Mouse (Mus musculus) thymus, postnatal 10 days (tissue): Measurements from ENCODE around the gene Glod4.

Experiments
- DNase-seq, 2 experiments: peaks; one replicate each; pipeline ENCODE4 v3.0.0; 2021; ENCODE audit warnings: low spot score in 2 of 2

Glod4 gene

DNA sequence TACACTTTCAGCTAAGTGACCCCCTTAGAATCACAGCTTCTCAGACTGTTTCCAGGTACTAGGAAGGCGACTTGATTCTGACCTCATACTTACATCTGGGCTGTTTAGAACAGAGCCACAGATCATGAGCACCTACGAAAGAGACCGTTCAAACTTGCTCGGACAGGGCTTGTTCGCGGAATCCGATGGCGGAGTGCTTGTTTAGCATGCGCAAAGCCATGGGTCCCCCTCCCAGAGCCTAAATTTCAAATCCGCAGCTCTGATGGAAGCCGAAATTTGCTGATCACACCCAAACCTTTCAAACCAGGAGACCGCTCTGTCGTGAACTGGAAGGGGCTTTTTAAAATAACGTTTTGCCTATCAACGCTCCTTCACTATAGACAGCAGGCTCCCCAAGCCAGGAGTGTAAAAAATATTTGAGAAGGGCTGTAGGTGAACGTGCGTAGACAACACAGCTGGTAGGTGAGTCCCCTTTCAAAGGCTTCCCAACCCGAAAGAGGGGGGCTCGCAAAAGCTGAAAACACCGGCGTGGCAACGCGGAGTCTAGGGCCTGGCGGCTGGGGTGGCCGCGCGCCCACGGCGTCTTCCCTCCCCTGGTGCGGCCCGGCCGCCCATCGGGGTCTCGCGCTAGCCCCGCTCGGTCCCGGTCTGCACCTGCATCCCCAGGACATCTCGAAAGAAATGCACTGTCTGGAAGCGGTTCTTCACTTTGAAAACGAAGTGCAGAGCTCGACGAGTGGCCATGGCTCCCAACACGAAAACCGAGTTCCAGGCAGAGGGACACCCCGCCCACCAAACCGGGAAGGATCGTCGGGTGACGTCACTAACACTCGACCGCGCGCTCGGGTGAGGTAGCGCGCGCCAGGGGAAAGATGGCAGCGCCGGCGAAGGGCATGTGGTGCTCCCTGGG is at the start of gene Glod4, which contains the start of gene Mrm3:
Glod4 (minus strand) TSS at position 825 of the 910 bp plus-strand sequence.
Mrm3 (plus strand) TSS at position 815 of the 910 bp plus-strand sequence.
- DNase-seq = peak; percentile 78 to 86

GRCm38 (mm10) chr11:76292831-76293230 is 49.3 kb upstream of the Glod4 start:
- no peak for DNase-seq

GRCm38 (mm10) chr11:76292398-76292797 is 48.9 kb upstream of the Glod4 start:
- DNase-seq = no peak

DNA sequence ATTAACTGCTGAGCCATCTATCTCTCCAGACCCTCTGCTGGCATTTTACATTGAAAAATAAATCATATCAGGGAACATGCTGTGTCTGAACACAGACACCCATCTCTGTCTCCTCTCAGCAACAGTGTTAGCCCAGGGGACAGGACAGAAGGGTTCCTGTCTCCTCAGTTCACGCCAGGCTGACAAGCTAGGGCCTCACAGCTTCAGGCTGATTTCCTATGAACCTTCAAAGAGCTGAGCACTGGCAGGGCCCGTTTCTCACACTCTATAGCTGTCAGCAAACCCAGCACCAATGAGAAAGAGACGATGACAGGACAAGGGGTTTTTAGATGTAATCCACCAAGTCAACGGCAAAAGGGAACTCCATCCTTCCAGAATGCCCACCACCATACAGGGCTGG is 48.4 kb upstream of the Glod4 start:
- DNase-seq = no peak

DNA sequence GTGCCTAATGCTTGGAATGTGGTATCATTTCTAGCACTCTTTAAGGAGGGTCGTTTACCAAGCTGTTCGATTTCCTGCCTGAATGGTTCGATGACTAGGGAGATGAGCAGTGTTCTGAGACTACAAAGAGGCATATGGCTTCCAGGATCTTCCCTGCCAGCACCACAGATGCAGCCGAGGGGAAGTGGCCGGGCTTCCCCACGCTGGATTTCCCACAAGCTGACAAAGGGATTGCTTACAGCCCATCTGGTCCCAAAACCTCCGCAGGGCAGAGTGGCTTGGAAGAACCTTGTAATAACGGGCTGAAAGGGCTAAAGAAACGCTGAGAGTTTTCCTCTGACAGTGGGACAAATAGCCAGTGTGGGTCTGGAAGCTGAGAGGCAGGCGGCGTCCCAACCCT is 46.8 kb upstream of the Glod4 start:
- no peak for DNase-seq

- no peak for DNase-seq
Measured at GRCm38 (mm10) chr11:76288645-76289044, 45.1 kb upstream of the Glod4 start.

DNA sequence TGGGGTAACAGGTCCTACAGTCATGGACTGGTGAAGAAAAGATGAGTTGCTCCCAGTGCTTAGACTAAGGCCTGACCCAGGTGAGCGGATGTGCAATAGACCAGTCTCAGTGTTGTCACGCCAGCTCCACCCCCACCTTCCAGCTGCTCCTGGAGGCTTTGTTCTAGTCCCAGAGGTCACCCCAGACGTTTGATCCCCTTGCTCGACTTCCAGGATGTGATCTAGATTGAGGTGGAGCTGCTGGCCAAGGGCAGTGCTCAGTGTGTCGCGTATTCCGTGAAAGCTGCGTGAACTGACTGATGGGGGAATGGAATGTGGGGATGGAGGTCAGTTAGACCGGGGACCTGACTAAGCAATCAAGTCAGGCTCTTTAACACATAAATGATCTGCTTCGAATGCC is 43.8 kb upstream of the Glod4 start:
- DNase-seq = no peak

GRCm38 (mm10) chr11:76286534-76287126 is 43.1 kb upstream of the Glod4 start:
- DNase-seq = no peak

DNA sequence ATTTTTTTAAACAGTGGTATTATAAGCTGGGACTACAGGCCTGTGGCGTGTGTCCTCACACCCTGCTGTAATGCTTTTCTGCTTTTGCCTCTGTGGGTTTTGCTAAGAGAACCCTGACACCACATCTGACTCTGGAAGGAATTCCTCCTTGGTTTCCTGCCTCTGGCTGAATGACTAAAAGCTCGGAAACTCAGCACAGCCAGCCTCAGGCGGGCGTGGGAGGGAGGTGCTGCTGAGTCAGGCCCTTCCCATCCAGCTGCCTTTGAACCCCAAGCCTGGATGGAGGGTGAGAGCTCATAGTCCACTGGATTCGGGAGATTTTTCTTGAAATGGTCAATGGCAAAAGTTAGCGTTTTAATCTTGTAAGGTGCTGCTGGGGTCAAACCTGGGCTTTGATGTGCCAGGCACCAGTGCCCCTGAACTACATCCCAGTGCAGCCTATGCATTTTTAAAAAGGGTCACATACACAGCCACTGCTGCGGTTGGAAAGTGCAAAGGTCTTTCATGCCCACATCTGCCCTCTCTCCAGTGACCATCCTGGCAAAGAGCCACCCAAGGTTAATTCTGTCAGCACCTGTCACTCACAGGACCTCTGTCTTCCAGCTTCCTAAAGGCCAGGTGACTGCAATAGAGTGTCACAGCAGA is 42.0 kb upstream of the Glod4 start:
- no peak for DNase-seq

GRCm38 (mm10) chr11:76283841-76284240 is 40.3 kb upstream of the Glod4 start:
- DNase-seq = no peak

- no peak for DNase-seq
Measured at GRCm38 (mm10) chr11:76279971-76280370, 36.4 kb upstream of the Glod4 start.

DNA sequence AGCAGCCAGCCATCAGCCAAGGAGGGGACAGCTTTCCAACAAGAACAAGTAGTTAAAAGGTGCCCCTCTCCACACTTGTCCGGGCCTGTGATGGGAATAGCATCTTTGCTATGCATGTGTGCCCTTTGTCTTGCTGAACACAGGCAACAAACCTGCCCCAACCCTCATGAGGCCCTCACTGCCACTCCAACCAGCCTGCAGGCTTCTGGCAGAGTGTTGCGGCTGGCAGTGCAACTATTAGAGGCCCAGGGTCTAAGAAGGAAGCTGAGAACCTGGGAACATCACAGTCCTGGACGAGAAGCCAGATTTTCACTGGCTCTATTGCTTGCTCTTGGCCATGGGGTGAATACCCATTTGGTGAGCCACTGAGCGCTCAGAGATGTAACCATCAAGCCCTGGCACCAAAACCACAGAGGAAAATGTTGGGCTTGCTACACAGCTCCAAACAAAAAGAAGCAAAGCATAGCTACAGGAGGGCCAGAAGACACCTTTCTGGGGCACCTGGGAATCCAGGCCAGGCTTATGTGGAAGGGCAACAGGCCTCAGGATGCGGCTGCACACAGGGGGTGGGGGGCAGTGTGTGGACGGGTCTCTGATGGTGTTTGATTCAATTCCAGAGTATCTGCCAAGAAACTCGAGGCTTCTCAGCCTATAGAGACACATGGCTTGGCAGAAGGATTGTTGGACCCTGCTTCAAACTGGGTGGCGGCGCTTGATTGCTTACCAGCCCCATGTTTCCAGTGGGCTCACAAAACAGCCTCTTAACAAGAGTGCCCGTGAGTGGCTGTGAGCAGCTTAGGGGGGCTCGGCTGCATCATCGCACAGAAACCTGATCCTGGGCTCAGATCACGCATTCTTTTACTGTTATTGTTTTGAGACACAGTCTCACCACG is 35.7 kb upstream of the Glod4 start:
- DNase-seq = no peak

- no peak for DNase-seq
Measured at GRCm38 (mm10) chr11:76272440-76272839, 28.9 kb upstream of the Glod4 start.

- no peak for DNase-seq
Measured at GRCm38 (mm10) chr11:76268521-76269065, 25.1 kb upstream of the Glod4 start.

GRCm38 (mm10) chr11:76268001-76268459 is 24.5 kb upstream of the Glod4 start:
- DNase-seq = no peak

DNA sequence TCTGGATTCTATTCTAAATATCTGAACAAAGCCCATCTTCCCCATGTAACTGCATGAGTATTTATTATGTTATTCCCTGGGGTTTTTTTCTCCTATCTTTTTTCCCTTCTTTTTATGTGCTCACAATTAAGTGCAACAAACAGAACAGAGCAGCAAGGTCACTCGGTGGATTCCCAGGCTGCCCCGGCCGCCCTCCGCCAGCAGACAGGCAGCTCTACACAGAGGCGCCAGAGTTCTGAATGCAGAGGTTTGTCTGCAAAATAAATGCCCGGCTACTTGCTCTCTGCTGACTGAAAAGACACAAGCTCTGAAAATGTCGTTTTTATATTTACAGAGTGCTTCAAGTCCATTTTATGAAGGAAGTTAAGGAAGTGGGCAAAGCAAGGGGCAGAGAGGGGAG is 24.0 kb upstream of the Glod4 start:
- no peak for DNase-seq

DNA sequence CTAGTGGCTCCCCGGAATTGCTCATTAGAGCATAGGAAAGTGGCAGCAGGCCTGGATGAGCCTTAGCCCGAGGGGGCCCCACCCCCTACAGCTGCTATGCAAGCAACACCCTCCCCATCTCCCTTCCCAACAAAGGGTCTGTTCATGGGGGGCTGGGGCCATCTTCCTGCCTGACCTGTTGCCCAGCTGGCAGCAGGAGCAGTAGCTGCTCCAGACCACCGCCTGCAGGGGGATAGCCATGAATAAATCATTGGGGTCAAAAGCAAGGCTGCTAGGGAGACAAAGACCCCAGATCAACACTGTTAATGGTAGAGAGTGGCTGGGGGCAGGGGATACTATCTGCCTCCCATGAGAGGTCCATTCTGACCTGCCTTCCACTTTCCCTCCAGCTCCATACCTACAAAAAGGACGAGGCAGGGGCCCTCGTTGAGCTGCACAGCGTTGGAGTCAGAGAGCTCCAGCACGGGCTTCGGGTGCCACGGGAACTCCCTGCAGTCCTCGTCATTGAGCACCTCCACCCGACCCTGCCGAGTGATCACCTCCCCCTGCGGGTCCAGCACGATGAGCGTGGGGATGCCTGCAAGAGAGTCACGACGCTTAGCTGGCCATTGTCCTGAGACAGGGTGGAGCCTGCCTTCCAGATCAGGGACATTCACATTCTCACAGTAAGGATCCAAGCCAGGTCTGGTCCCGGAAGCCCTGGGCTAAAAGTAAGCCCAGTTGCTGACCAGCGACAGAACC is 19.3 kb upstream of the Glod4 start:
- DNase-seq = no peak

GRCm38 (mm10) chr11:76261224-76261623 is 17.7 kb upstream of the Glod4 start:
- DNase-seq = no peak

- no peak for DNase-seq
Measured at GRCm38 (mm10) chr11:76260208-76261050, 16.9 kb upstream of the Glod4 start.

DNA sequence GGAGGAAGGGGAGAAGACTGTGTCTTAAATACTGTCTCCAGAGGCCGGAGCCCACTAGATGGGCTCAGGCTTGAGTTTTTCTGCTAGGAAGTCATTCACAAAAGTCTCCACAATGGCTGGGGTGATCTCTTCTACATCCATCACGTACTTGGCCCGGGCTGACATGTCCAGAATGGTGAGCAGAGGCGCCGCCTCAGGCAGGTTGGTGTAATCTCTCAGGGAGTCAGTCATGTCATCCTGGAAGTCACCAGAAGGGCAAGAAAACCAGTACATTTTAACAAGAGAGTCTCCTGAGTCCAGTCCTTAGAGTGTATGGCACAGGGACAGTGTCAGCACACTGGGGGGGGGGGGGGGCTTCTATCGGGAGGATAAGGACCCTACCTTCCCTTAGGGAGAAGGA is 15.0 kb upstream of the Glod4 start:
- no peak for DNase-seq
